Mouse (Mus musculus): ENCODE results near the gene Kmt2b.

The Kmt2b gene

DNA sequence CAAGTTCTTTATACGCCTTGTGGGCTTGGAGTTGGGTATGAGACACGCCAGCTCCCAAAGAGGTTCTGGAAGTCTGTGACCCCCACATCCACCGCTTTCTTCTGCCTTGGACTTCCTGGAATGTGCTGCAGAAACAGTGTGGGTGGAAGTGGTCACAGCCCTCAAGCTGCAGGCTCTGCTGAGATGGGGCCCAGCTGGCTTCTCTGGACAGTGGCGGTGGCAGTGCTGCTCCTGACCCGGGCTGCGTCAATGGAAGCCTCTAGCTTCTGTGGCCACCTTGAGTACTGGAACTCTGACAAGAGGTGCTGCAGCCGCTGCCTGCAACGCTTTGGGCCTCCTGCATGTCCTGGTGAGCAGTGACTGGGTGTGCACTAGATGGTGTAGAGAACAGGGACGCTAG lies 22.5 kb downstream of the Kmt2b start:
- DNase-seq (ENCODE audit: low spot score), result no peak

GRCm38 (mm10) chr7:30564970-30565571 lies 23.5 kb downstream of the Kmt2b start, which contains the start of gene Igflr1:
TSS of gene Igflr1 (plus strand) at chr7:30565427.
- DNase-seq (ENCODE audit: low spot score), result peak; percentile 29

DNA sequence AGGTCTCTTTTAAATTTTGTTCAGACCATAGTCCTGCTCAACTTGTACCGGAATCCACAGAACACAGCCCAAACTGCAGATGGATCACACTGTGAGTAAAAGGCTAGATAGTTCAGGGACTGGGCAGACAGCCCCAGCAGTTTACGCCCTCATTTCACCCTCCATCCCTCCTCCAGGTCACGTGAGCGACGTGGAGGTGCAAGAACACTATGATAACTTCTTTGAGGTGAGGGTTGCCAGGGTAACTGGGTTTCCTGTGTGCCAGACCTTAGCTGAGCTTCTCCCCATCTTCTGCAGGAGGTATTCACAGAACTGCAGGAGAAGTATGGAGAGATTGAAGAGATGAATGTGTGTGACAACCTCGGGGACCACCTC lies 24.6 kb downstream of the Kmt2b start:
- DNase-seq (ENCODE audit: low spot score), result peak; percentile 84

DNA sequence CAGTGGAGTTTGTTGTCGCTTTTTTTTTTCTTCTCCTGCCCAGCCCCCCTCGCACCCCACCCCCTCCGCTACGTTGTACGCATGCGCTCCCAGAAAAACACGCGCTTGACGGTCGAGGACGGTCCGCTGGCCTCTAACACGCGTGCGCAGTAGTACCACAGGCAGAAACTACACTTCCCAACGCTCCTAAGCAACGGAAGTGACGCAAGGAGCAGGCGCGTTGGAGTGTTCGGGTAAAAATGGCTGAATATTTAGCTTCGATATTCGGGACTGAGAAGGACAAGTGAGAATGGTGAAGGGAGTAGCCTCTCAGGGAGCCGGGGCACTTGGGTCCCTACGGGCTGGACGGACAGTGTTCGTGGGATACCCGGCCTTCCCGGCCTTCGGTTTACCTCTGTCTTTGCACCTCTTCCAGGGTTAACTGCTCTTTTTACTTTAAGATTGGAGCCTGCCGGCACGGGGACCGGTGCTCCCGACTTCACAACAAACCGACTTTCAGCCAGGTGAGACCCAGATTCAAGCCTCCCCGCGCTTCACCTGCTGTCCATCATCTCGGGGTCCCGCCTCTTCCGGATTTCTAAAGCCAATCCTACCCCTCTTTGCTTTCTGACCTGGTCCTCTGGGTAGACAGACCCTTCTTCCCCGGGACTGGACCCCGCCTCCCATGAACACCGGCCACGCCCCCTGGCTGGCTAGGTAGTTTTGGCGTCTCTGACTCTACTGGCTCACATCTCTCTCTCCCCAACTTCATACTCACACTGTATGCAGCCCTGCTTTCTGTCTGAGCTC lies 25.2 kb downstream of the Kmt2b start, which contains the start of the genes U2af1l4, Gm49396 and Psenen:
Gene U2af1l4, plus strand, starts transcription at position 185 of the 789 bp plus-strand sequence.
Gene Gm49396, plus strand, starts transcription at position 228 of the 789 bp plus-strand sequence.
Gene Psenen, minus strand, starts transcription at position 511 of the 789 bp plus-strand sequence.
- DNase-seq (ENCODE audit: low spot score), result peak; percentile 96

DNA sequence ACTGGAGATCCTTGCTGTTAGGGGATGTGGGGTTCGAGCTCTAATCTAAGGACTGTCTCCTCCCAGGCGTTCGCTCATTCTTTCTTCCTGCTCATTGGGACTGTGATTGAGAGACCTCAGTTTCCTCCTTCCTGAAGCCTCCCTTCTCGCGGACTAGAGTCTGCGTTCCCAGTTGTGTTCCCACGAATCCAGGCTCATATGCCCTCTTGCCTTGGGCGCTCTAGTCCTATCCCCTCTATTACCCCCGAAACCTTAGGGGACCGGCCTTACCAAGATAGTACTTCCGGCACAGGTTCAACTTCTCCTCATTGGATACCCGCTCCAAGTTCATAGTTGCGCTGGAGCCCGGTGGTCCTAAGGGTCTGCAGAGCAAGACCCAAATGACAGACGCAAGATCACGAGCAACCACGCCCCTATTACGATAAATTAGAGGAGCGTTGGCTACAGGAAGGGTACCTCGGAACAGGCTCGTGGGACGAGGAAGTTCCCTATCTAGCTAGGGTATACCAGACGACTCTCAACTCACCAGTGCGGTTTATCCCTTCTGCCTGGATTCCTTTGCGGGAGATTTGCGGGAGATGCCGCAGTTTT lies 25.9 kb downstream of the Kmt2b start:
- no peak for DNase-seq (ENCODE audit: low spot score)

- no peak for DNase-seq (ENCODE audit: low spot score)
Observed at GRCm38 (mm10) chr7:30560296-30560695, 28.2 kb downstream of the Kmt2b start.

- peak; percentile 90 for DNase-seq (ENCODE audit: low spot score)
Observed at GRCm38 (mm10) chr7:30559443-30559954, 29.0 kb downstream of the Kmt2b start, which contains the start of gene Lin37. TSS of gene Lin37 (minus strand) at chr7:30559838.

DNA sequence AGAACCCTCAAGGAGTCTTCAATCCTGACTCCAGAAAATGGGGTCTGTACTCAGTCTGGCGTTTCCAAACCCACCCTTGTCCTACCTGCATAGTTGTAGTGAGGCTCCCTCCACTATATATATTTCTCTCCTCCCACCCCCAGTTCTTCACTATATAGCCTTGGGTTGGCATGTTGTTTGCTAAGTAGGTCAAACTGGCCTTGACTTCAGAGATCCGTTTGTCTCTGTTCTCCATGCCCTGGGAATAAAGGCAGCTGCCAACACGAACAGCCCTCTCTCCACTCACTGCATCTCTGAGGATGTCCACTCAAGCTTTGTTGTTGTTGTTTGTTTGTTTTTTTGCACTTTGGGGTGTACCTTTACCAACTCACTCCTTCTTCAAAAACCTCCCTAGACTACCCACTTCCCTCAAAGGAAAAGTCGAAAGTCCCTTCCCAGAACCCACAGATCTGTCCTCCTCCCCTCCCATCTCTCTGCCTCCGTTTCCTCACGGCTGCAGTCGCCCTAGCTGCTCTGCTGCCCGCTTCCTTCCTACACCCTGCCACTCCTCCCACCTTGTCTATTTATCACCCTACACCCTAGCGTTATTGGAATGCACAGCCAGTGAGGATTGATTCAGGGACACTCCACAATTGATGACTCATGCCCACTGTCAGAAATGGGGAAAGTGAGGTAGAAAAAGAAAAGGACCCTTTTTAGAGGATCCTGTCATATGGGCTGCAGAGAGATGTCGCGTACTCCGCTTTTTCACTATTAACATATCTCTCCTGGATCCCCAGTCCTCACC lies 29.7 kb downstream of the Kmt2b start:
- DNase-seq (ENCODE audit: low spot score), result no peak

DNA sequence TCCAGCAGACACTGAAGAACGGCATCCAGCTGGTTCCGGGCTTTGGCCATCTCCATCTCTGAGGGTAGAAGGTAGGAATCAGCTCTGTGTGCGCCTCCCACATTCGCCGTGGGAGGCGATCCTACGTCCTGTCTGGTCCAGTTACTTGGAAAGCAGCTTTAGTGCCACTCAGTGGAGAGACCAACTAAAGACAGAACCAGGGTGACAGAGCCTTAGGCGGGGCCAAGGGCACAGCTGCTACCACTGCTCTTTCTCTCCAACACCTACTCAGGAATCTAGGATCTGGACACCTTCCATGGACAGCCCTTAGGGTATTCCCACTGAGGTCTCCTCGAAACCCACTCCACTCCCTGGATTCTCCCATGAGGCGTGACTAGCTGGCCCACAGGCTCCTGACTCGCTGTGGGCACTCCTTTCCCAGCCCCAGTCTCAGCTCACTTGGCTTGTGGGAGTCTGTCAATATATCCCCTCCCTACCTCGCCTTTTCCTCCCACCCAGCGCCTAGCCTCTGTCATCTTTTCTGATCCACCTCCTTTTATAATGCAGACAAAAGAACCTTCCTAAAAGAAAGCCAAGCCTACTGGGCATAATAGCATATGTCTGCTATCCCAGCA lies 30.5 kb downstream of the Kmt2b start:
- no peak for DNase-seq (ENCODE audit: low spot score)

GRCm38 (mm10) chr7:30556894-30557536 lies 31.5 kb downstream of the Kmt2b start:
- peak; percentile 29 for DNase-seq (ENCODE audit: low spot score)

DNA sequence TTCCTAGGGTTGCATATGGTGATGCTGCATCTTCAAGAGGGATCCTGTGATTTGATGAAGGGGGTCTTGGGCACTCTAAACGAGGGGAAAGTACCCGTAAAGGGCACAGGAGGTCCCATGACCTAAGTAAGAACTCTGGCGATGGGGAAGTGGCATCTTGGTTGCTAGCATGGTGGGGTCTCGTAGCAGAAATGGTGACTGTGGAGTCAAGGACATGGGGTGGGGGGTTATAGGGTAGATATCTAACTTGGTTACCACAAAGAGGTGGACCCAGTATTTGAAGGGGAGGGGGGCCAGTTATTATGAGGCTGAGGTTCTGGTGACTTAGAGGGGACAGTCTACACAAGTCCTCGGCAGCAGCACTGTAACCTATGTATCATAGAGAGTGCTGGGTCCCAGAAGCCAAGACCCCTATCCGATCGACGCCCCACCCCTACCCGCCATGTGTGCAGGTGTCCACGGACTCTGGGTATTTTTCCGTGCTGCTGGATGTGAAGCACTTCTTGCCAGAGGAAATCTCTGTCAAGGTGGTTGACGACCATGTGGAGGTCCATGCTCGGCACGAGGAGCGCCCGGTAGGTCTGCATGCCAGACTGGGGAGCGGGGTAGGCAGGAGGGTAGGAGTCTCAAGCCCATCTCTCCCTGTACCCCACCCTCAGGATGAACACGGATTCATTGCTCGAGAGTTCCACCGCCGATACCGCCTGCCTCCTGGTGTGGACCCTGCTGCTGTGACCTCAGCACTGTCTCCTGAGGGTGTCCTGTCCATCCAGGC lies 34.5 kb downstream of the Kmt2b start:
- DNase-seq (ENCODE audit: low spot score), result no peak

GRCm38 (mm10) chr7:30553021-30553589 lies 35.4 kb downstream of the Kmt2b start:
- no peak for DNase-seq (ENCODE audit: low spot score)

GRCm38 (mm10) chr7:30552102-30553020 lies 36.2 kb downstream of the Kmt2b start, which contains the start of the genes Hspb6 and Proser3:
TSS of gene Hspb6 (plus strand) at chr7:30552178.
TSS of gene Proser3 (minus strand) at chr7:30552299.
- peak; percentile 95 for DNase-seq (ENCODE audit: low spot score)

- DNase-seq (ENCODE audit: low spot score), result no peak
Observed at GRCm38 (mm10) chr7:30551445-30552101, 37.0 kb downstream of the Kmt2b start.

DNA sequence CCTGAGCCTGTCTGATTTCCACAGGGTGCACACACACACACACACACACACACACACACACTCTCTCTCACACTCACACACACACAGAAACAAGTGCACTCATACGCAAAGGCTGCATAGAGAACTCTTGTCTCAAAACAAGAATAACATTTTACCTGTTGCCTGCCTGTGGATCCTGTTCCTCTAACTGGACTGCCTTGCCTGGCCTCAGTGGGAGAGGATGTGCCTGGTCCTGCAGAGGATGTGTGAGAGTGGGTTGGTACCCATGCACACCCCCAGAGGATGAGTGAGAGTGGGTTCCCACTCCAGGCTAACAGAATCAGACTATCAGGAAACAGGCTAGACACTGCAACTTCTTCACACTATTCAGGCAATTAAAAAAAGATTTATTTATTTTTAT lies 37.9 kb downstream of the Kmt2b start:
- DNase-seq (ENCODE audit: low spot score), result no peak

DNA sequence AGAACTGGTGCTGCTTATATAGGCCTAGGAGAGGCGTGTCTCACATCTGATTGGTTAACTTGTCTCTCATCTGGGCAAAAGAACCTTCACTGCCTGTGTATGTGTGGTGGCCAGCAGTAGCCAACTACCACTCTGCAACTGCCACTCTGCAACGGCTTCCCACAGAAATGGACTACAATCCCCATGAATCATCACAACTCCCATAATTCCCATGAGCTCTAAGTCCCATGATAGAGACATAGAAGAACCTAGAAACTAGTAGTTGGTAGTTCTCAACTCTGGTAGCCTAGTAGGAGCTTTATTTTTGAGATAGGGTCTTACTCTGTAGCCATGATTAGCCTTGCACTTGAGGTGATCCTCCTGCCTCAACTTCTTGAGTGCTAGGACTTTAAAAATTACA lies 38.6 kb downstream of the Kmt2b start:
- DNase-seq (ENCODE audit: low spot score), result no peak

GRCm38 (mm10) chr7:30544327-30544726 lies 44.2 kb downstream of the Kmt2b start:
- DNase-seq (ENCODE audit: low spot score), result no peak

GRCm38 (mm10) chr7:30540572-30540971 lies 48.0 kb downstream of the Kmt2b start:
- no peak for DNase-seq (ENCODE audit: low spot score)
